Mouse (Mus musculus) embryo, embryonic 11.5 days (tissue): ENCODE data around the gene Gm3415.
"Not testable (repeated sequence)": the region's sequence is repeated elsewhere in the genome, so short reads cannot be mapped to it uniquely, and the experiment has no call there.

Experiments
- DNase-seq: peaks from one replicate; pipeline ENCODE4 v3.0.0-alpha.2; 2012; ENCODE audit warnings: low read depth, low spot score

Gene Gm3415

GRCm38 (mm10) chr5:146599216-146599615 lies 43.3 kb downstream of the Gm3415 start:
- not testable (repeated sequence) for DNase-seq

GRCm38 (mm10) chr5:146599970-146600369 lies 44.0 kb downstream of the Gm3415 start:
- DNase-seq = no peak

GRCm38 (mm10) chr5:146606221-146606620 lies 50.3 kb downstream of the Gm3415 start:
- DNase-seq = no peak

GRCm38 (mm10) chr5:146606895-146607294 lies 51.0 kb downstream of the Gm3415 start:
- no peak for DNase-seq

- DNase-seq = no peak
These were observed 51.9 kb downstream of the Gm3415 start for GRCm38 (mm10) chr5:146607816-146608215.
